27 mouse cellular contexts compared by ENCODE assay signal in the genomic region with DNA sequence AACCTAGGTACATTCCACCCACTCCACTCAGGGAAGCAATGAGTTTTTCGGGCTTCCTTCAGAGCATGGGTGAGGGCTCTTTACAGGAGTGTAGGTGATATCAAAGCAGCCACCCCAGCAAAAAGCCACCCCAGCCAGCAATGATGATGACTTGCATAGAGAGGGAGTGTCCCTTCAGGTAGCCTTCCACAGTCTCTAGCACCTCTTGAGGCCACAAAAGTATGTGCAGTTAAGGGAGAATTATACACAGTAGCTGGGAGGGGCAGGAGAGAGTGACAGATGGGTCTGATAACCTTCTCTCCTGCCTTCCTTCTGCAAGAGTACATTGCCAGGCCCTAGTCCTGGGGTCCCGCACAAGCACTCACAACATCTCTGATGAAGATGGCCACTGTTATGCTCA. TPM values are rescaled to one million over a fixed set of nuclear protein-coding genes. Genes with fewer than 3 reads are reported as not detected.
DNase-seq lines count a peak whose midpoint lies in the region; ATAC-seq and TF ChIP-seq lines count a peak whose summit lies in the region.
"Had no signal": no experiment of that assay in that cellular context is flagged by ENCODE, and none has a peak within 500 bp of the region (broad histone marks: within the 10 kb centered on the region; RNA-seq: fewer than 3 reads in every experiment).

No protein-coding gene starts in this region.

- H3K9me3 ChIP-seq in lung, postnatal 0 days (ENCODE audit: low read length), result no peaks in the 10 kb centered on the region
- no peaks in the 10 kb centered on the region for H3K9me3 ChIP-seq in liver, embryonic 12.5 days (replicated peaks)
- no peaks in the 10 kb centered on the region for H3K9me3 ChIP-seq in stomach, postnatal 0 days (ENCODE audit: control insufficient read depth, low read length)
- H3K9me3 ChIP-seq: embryonic facial prominence, embryonic 10.5 days; embryonic facial prominence, embryonic 13.5 days; forebrain, embryonic 12.5 days; forebrain, embryonic 15.5 days; heart, embryonic 10.5 days; hindbrain, embryonic 12.5 days; hindbrain, embryonic 15.5 days had no signal

- H3K27ac ChIP-seq in lung, postnatal 0 days (ENCODE audit: low read length), result no peak overlapping the region
- H3K27ac ChIP-seq in liver, embryonic 12.5 days, result no peak overlapping the region
- H3K27ac ChIP-seq in stomach, postnatal 0 days (replicated peaks), result no peak overlapping the region
- no peak overlapping the region for H3K27ac ChIP-seq in layer of hippocampus, adult 2 months
- H3K27ac ChIP-seq: embryonic facial prominence, embryonic 10.5 days; embryonic facial prominence, embryonic 13.5 days; forebrain, embryonic 12.5 days; forebrain, embryonic 15.5 days; heart, adult 2 months; heart, embryonic 10.5 days; hindbrain, embryonic 12.5 days; hindbrain, embryonic 15.5 days had no signal

- no peak for ATAC-seq in lung, postnatal 0 days
- 0 out of 2 replicates have a peak, but pooled peaks have one; percentile 21 for ATAC-seq in liver, embryonic 12.5 days
- peak; percentile 76 for ATAC-seq in megakaryocyte-erythroid progenitor cell, adult 5-6 weeks (replicated peaks; ENCODE audit: low FRiP score, low TSS enrichment, poor library complexity, severe bottlenecking)
- ATAC-seq in stomach, postnatal 0 days (ENCODE audit: low FRiP score, low TSS enrichment), result no peak
- ATAC-seq: CD4-positive, CD25-positive, alpha-beta regulatory T cell, adult 4 months; forebrain, embryonic 15.5 days; Patski had no signal

- peak; percentile 24; the same call in 1 of the 2 replicates for TF ChIP-seq CTCF in lung, postnatal 0 days (IDR thresholded peaks at IDR 0.05)
- peak; percentile 18 for TF ChIP-seq CTCF in stomach, postnatal 0 days (IDR thresholded peaks at IDR 0.05; ENCODE audit: low read depth)
- TF ChIP-seq CTCF in layer of hippocampus, adult 2 months (conservative IDR thresholded peaks at IDR 0.05), result no peak

- no peak overlapping the region for H3K4me2 ChIP-seq in lung, postnatal 0 days (replicated peaks; ENCODE audit: low read depth, low read length)
- H3K4me2 ChIP-seq in liver, embryonic 12.5 days, result no peak overlapping the region
- H3K4me2 ChIP-seq in stomach, postnatal 0 days (replicated peaks; ENCODE audit: low read depth), result no peak overlapping the region
- H3K4me2 ChIP-seq: embryonic facial prominence, embryonic 13.5 days; forebrain, embryonic 12.5 days; forebrain, embryonic 15.5 days; hindbrain, embryonic 12.5 days; hindbrain, embryonic 15.5 days had no signal

- H3K27me3 ChIP-seq in lung, postnatal 0 days (replicated peaks; ENCODE audit: insufficient read depth, low read length), result no peaks in the 10 kb centered on the region
- no peaks in the 10 kb centered on the region for H3K27me3 ChIP-seq in liver, embryonic 12.5 days (replicated peaks)
- H3K27me3 ChIP-seq in stomach, postnatal 0 days (ENCODE audit: control insufficient read depth, insufficient read depth, low read length), result no peaks in the 10 kb centered on the region
- H3K27me3 ChIP-seq: embryonic facial prominence, embryonic 13.5 days; forebrain, embryonic 12.5 days; forebrain, embryonic 15.5 days; hindbrain, embryonic 12.5 days; hindbrain, embryonic 15.5 days; Patski had no signal

- H3K4me3 ChIP-seq in lung, postnatal 0 days (ENCODE audit: low read depth, low read length), result no peak overlapping the region
- no peak overlapping the region for H3K4me3 ChIP-seq in liver, embryonic 12.5 days
- no peak overlapping the region for H3K4me3 ChIP-seq in stomach, postnatal 0 days (ENCODE audit: low read depth, low read length)
- no peak overlapping the region for H3K4me3 ChIP-seq in layer of hippocampus, adult 2 months
- H3K4me3 ChIP-seq: embryonic facial prominence, embryonic 10.5 days; embryonic facial prominence, embryonic 13.5 days; erythroblast, embryonic 14.5 days; forebrain, embryonic 12.5 days; forebrain, embryonic 15.5 days; heart, adult 2 months; heart, embryonic 10.5 days; hindbrain, embryonic 12.5 days; hindbrain, embryonic 15.5 days had no signal

- H3K9ac ChIP-seq in lung, postnatal 0 days (replicated peaks; ENCODE audit: low read depth), result no peak overlapping the region
- H3K9ac ChIP-seq in liver, embryonic 12.5 days, result no peak overlapping the region
- no peak overlapping the region for H3K9ac ChIP-seq in stomach, postnatal 0 days (ENCODE audit: low read length)
- H3K9ac ChIP-seq: embryonic facial prominence, embryonic 13.5 days; forebrain, embryonic 12.5 days; forebrain, embryonic 15.5 days; hindbrain, embryonic 12.5 days; hindbrain, embryonic 15.5 days had no signal

- TF ChIP-seq EP300 in lung, postnatal 0 days (IDR thresholded peaks at IDR 0.05), result no peak
- TF ChIP-seq EP300 in stomach, postnatal 0 days (optimal IDR thresholded peaks at IDR 0.05), result no peak

- 84% methylated on average over 2 of the region's 2 CpGs for WGBS in lung, postnatal 0 days
- WGBS in liver, embryonic 12.5 days (ENCODE audit: insufficient replicate concordance), result 78% methylated on average over 2 of the region's 2 CpGs
- WGBS in stomach, postnatal 0 days, result 98% methylated on average over 2 of the region's 2 CpGs

- H3K4me1 ChIP-seq in lung, postnatal 0 days (ENCODE audit: insufficient read depth, low read depth, low read length), result no peaks in the 10 kb centered on the region
- H3K4me1 ChIP-seq in liver, embryonic 12.5 days, result no peaks in the 10 kb centered on the region
- no peaks in the 10 kb centered on the region for H3K4me1 ChIP-seq in stomach, postnatal 0 days (replicated peaks; ENCODE audit: control insufficient read depth, insufficient read depth)
- H3K4me1 ChIP-seq: embryonic facial prominence, embryonic 10.5 days; embryonic facial prominence, embryonic 13.5 days; forebrain, embryonic 12.5 days; forebrain, embryonic 15.5 days; heart, embryonic 10.5 days; hindbrain, embryonic 12.5 days; hindbrain, embryonic 15.5 days had no signal

- H3K36me3 ChIP-seq in lung, postnatal 0 days (ENCODE audit: insufficient read depth, low read length), result no peaks in the 10 kb centered on the region
- peaks cover 31% of the 10 kb centered on the region for H3K36me3 ChIP-seq in liver, embryonic 12.5 days
- no peaks in the 10 kb centered on the region for H3K36me3 ChIP-seq in stomach, postnatal 0 days (ENCODE audit: control insufficient read depth, insufficient read depth, low read length)
- H3K36me3 ChIP-seq: forebrain, embryonic 12.5 days; forebrain, embryonic 15.5 days had no signal

- DNase-seq in lung, postnatal 0 days (ENCODE audit: low spot score), result no peak
- DNase-seq in lung, adult 18-20 months, result no peak
- no peak for DNase-seq in stomach, postnatal 0 days (ENCODE audit: low spot score)
- no peak for DNase-seq in layer of hippocampus, adult 2 months (ENCODE audit: low spot score in 2 of 2)
- no peak for DNase-seq in cerebellum, postnatal 25 days
- no peak for DNase-seq in left cerebral cortex, adult 18-20 months (ENCODE audit: low spot score in 2 of 2)
- DNase-seq: adrenal gland, postnatal 10 days; adrenal gland, postnatal 36 days; cerebellum, adult 18-20 months; cerebellum, adult 9-10 months; cerebellum, postnatal 14 days; embryo, embryonic 11 days; gastrocnemius, postnatal 10 days; gastrocnemius, postnatal 36 days; heart, adult 2 months had no signal

RNA-seq across cellular contexts. Expression of a gene that starts 38.9 kb away (rescaled TPM):
- polyA plus RNA-seq in lung, postnatal 0 days (2015; fragmentation: Nextera tagmentation; extraction: Ambion mirVana), result 94.1 and 104 TPM in 2 replicates
- polyA plus RNA-seq in liver, embryonic 12.5 days (2016; fragmentation: Nextera tagmentation; extraction: Ambion mirVana), result 68.4 and 71.8 TPM in 2 replicates
- total RNA-seq in megakaryocyte-erythroid progenitor cell, adult 5-6 weeks (2014; fragmentation: Nextera tagmentation), result 62.3 and 99.2 TPM in 2 replicates
- total RNA-seq in megakaryocyte-erythroid progenitor cell, adult 5-6 weeks (2017), result 109 and 119 TPM in 2 replicates
- polyA plus RNA-seq in stomach, postnatal 0 days (2015; fragmentation: Nextera tagmentation; extraction: Ambion mirVana), result 81.2 and 85.7 TPM in 2 replicates
- total RNA-seq in layer of hippocampus, adult 2 months (2021), result 10 to 100 TPM; 46.1 to 47.4 TPM
- total RNA-seq in left cerebral cortex, adult 18-20 months (2021), result 10 to 100 TPM; 50.7 to 51.8 TPM

Comparison
In these comparisons a context has a peak if more than half of its experiments do, and no peak if none do; other contexts are left out.
1. ATAC-seq: peak in liver, embryonic 12.5 days (single experiment) and megakaryocyte-erythroid progenitor cell, adult 5-6 weeks (single experiment); none in lung, postnatal 0 days (single experiment) and stomach, postnatal 0 days (single experiment).